Comparison of ENCODE assay signal across 7 mouse cellular contexts in genomic region chr4:151994228-151995171, GRCm38 (mm10). TPM values are rescaled to one million over a fixed set of nuclear protein-coding genes. Genes with fewer than 3 reads are reported as not detected.
DNase-seq lines count a peak whose midpoint lies in the region; ATAC-seq lines count a peak whose summit lies in the region.

No protein-coding gene starts in this region.

- H3K4me1 ChIP-seq in heart, embryonic 14.5 days (ENCODE audit: control insufficient read depth in 2 of 2, insufficient read depth in 2 of 2, low read length in 2 of 2): peaks cover 4 to 22% of the 10 kb centered on the region in 2 experiments; a peak in 2 of 4 replicates
- peaks cover 26% of the 10 kb centered on the region for H3K4me1 ChIP-seq in limb, embryonic 13.5 days

- H3K27me3 ChIP-seq in heart, embryonic 14.5 days (ENCODE audit: control insufficient read depth, insufficient read depth, low read length): no peaks in the 10 kb centered on the region
- no peaks in the 10 kb centered on the region for H3K27me3 ChIP-seq in limb, embryonic 13.5 days

- ATAC-seq in heart, embryonic 14.5 days (ENCODE audit: insufficient number of reproducible peaks, insufficient read depth, low FRiP score, low read depth): no peak
- ATAC-seq in limb, embryonic 13.5 days (ENCODE audit: low FRiP score, low read depth): no peak

- peak overlapping the region; percentile 87 for H3K4me2 ChIP-seq in heart, embryonic 14.5 days (ENCODE audit: low read length)
- peak overlapping the region; percentile 87 for H3K4me2 ChIP-seq in limb, embryonic 13.5 days (replicated peaks)

- peak overlapping the region in 1 of 2 experiments; percentile 86; a peak in 2 of 4 replicates for H3K27ac ChIP-seq in heart, embryonic 14.5 days (replicated peaks in 1 of 2; ENCODE audit: control insufficient read depth in 1 of 2, insufficient read depth in 1 of 2, low read depth in 2 of 2, low read length in 2 of 2)
- H3K27ac ChIP-seq in limb, embryonic 13.5 days: peak overlapping the region; percentile 89

- H3K9ac ChIP-seq in heart, embryonic 14.5 days (ENCODE audit: low read length): peak overlapping the region; percentile 97
- H3K9ac ChIP-seq in limb, embryonic 13.5 days: peak overlapping the region; percentile 96

- peak overlapping the region; percentile 81 to 100 for H3K4me3 ChIP-seq in heart, embryonic 14.5 days (ENCODE audit: control insufficient read depth in 1 of 2, insufficient read depth in 1 of 2, low read depth in 1 of 2, low read length in 2 of 2)
- peak overlapping the region; percentile 99 for H3K4me3 ChIP-seq in limb, embryonic 13.5 days

- H3K9me3 ChIP-seq in heart, embryonic 14.5 days (ENCODE audit: control insufficient read depth, low read length): no peaks in the 10 kb centered on the region
- H3K9me3 ChIP-seq in limb, embryonic 13.5 days: no peaks in the 10 kb centered on the region

- DNase-seq in thymus, postnatal 14 days: peak; percentile 48
- no peak for DNase-seq in thymus, adult 18-20 months
- peak; percentile 43 for DNase-seq in c-Kit-positive CD71-positive TER-119-positive erythroid progenitor cells, embryonic 14.5 days (ENCODE audit: low spot score)
- DNase-seq in naive thymus-derived CD4-positive, alpha-beta T cell, adult 2 months (ENCODE audit: low read depth): peak; percentile 46
- no peak for DNase-seq in layer of hippocampus, postnatal 25 days (ENCODE audit: extremely low spot score in 1 of 2, low spot score in 1 of 2)

- peaks cover 37% of the 10 kb centered on the region for H3K36me3 ChIP-seq in heart, embryonic 14.5 days (ENCODE audit: control insufficient read depth, insufficient read depth, low read length)
- H3K36me3 ChIP-seq in limb, embryonic 13.5 days: peaks cover 37% of the 10 kb centered on the region

- 2% methylated on average over 60 of the region's 61 CpGs for WGBS in heart, embryonic 14.5 days
- under 1% methylated on average over 60 of the region's 61 CpGs for WGBS in limb, embryonic 13.5 days

RNA-seq across cellular contexts. Expression of gene Phf13, which starts 1.6 kb away (rescaled TPM):
- polyA plus RNA-seq in heart, embryonic 14.5 days (2014; fragmentation: Nextera tagmentation; extraction: Ambion mirVana): 14.6 and 14.8 TPM in 2 replicates
- 39.2 and 40.8 TPM in 2 replicates for polyA plus RNA-seq in limb, embryonic 13.5 days (2015; fragmentation: Nextera tagmentation; extraction: Ambion mirVana)
- total RNA-seq in layer of hippocampus, postnatal 25 days (2021): 10 to 100 TPM; 11.7 to 12.5 TPM

RNA-seq across cellular contexts. Expression of gene Thap3, which starts 5.7 kb away (rescaled TPM):
- 24.0 and 26.5 TPM in 2 replicates for polyA plus RNA-seq in heart, embryonic 14.5 days (2014; fragmentation: Nextera tagmentation; extraction: Ambion mirVana)
- 51.0 and 56.4 TPM in 2 replicates for polyA plus RNA-seq in limb, embryonic 13.5 days (2015; fragmentation: Nextera tagmentation; extraction: Ambion mirVana)
- total RNA-seq in layer of hippocampus, postnatal 25 days (2021): 10 to 100 TPM; 24.3 to 25.5 TPM

RNA-seq across cellular contexts. Expression of gene Klhl21, which starts 14.1 kb away (rescaled TPM):
- polyA plus RNA-seq in heart, embryonic 14.5 days (2014; fragmentation: Nextera tagmentation; extraction: Ambion mirVana): 17.8 and 19.3 TPM in 2 replicates
- 14.3 and 14.7 TPM in 2 replicates for polyA plus RNA-seq in limb, embryonic 13.5 days (2015; fragmentation: Nextera tagmentation; extraction: Ambion mirVana)
- 10 to 100 TPM; 19.1 to 20.7 TPM for total RNA-seq in layer of hippocampus, postnatal 25 days (2021)

RNA-seq across cellular contexts. Expression of gene Zbtb48, which starts 33.0 kb away (rescaled TPM):
- 11.5 and 15.8 TPM in 2 replicates for polyA plus RNA-seq in heart, embryonic 14.5 days (2014; fragmentation: Nextera tagmentation; extraction: Ambion mirVana)
- polyA plus RNA-seq in limb, embryonic 13.5 days (2015; fragmentation: Nextera tagmentation; extraction: Ambion mirVana): 20.7 and 21.4 TPM in 2 replicates
- 10 to 100 TPM; 11.0 to 15.8 TPM for total RNA-seq in layer of hippocampus, postnatal 25 days (2021)

RNA-seq across cellular contexts. Expression of gene Tas1r1, which starts 43.9 kb away (rescaled TPM):
- polyA plus RNA-seq in heart, embryonic 14.5 days (2014; fragmentation: Nextera tagmentation; extraction: Ambion mirVana): 0.09 and 0.20 TPM in 2 replicates
- polyA plus RNA-seq in limb, embryonic 13.5 days (2015; fragmentation: Nextera tagmentation; extraction: Ambion mirVana): 1.3 TPM in 2 replicates
- total RNA-seq in layer of hippocampus, postnatal 25 days (2021): under 1 TPM; 0.49 to 0.54 TPM

Comparison
In these comparisons a context has a peak if more than half of its experiments do, and no peak if none do; other contexts are left out.
1. DNase-seq: peak in thymus, postnatal 14 days (single experiment), c-Kit-positive CD71-positive TER-119-positive erythroid progenitor cells, embryonic 14.5 days (single experiment) and naive thymus-derived CD4-positive, alpha-beta T cell, adult 2 months (single experiment); none in thymus, adult 18-20 months (0 of 2) and layer of hippocampus, postnatal 25 days (0 of 2).